Mouse (Mus musculus) lung, postnatal 0 days (tissue): ENCODE results near the gene Klf9. TPM values are rescaled to one million over a fixed set of nuclear protein-coding genes. Genes with fewer than 3 reads are reported as not detected.
"Not testable (repeated sequence)": the region's sequence is repeated elsewhere in the genome, so short reads cannot be mapped to it uniquely, and the experiment has no call there.

Experiments
- ATAC-seq: fragments of 200-750 bp; cut with Nextera tagmentation; 2 replicates; pipeline ENCODE4 v1.8.0; 2017; ENCODE audit warnings: moderate library complexity
- DNase-seq: peaks from one replicate; pipeline ENCODE4 v3.0.0-alpha.2; 2016; ENCODE audit warnings: low spot score
- H3K27ac ChIP-seq: fragments of 300-500 bp; sonication (generic); 2 replicates; pipeline ENCODE4 v1.5.1; 2014; ENCODE audit warnings: antibody characterized with exemption, mild to moderate bottlenecking, low read length, mixed read lengths
- H3K27me3 ChIP-seq: fragments of 300-500 bp; sonication (generic); replicated peaks from 2 replicates; pipeline ENCODE4 v1.6.1; 2014; ENCODE audit warnings: low read length, mixed read lengths; ENCODE audit not compliant: insufficient read depth
- H3K36me3 ChIP-seq: fragments of 300-500 bp; sonication (generic); 2 replicates; pipeline ENCODE4 v1.6.1; 2014; ENCODE audit warnings: low read length, mixed read lengths; ENCODE audit not compliant: insufficient read depth
- H3K4me1 ChIP-seq: fragments of 300-500 bp; sonication (generic); 2 replicates; pipeline ENCODE4 v1.6.1; 2014; ENCODE audit warnings: antibody characterized with exemption, low read depth, low read length, mixed read lengths; ENCODE audit not compliant: insufficient read depth
- H3K4me2 ChIP-seq: fragments of 300-500 bp; sonication (generic); replicated peaks from 2 replicates; pipeline ENCODE4 v1.6.1; 2014; ENCODE audit warnings: low read depth, mild to moderate bottlenecking, low read length, moderate library complexity, mixed read lengths
- H3K4me3 ChIP-seq: fragments of 300-500 bp; sonication (generic); 2 replicates; pipeline ENCODE4 v1.5.1; 2014; ENCODE audit warnings: low read depth, low read length
- H3K9ac ChIP-seq: fragments of 300-500 bp; sonication (generic); replicated peaks from 2 replicates; pipeline ENCODE4 v1.6.1; 2014; ENCODE audit warnings: low read depth, mild to moderate bottlenecking
- H3K9me3 ChIP-seq: fragments of 300-500 bp; sonication (generic); 2 replicates; pipeline ENCODE4 v1.6.1; 2016; ENCODE audit warnings: low read length, mixed read lengths
- CTCF ChIP-seq: IDR thresholded peaks from 2 replicates; pipeline ENCODE4 v1.5.1; 2016; ENCODE audit warnings: antibody characterized with exemption, mild to moderate bottlenecking
- EP300 ChIP-seq: IDR thresholded peaks from 2 replicates; pipeline ENCODE4 v1.6.1; 2016; ENCODE audit warnings: antibody characterized with exemption, mild to moderate bottlenecking, control low read depth
- WGBS: fragments of 180-500 bp; shearing (Covaris S2); extraction: QIAGEN DNeasy Blood & Tissue Kit; methylation state at CpG from one replicate; pipeline ENCODE4 v1.1.7; 2014; 5-methylcytosine and 5-hydroxymethylcytosine counted together
- polyA plus RNA-seq: library from polyadenylated mRNA; unstranded; fragments of >200 nt; fragmentation: Nextera tagmentation; extraction: Ambion mirVana; gene quantifications from 2 replicates; pipeline ENCODE4 v1.2.1, GENCODE M21; 2015

Gene Klf9
- polyA plus RNA-seq, 1 experiment from 2014 or later, result 46.2 TPM

DNA sequence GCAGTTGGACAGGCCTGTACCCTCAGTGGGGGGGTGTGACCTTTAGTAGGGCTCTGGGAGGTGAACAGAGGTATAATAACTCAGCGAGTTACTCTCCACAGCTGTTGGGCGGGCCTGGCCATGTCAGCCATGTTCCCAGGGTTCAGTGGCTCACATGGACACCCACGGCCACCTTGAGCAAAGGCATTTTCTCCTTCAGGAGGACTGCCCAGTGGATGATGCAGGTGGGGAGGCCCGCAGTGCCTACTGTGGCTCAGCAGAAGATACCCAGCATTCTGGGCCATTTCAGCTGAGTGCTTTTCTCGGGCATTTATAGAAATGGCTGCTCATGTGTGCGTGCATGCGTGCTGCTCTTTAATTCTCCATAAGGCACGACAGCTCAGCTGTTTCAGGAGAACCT lies 2.5 kb downstream of the Klf9 start:
- WGBS, result 58% methylated on average over 8 of the region's 8 CpGs
- TF ChIP-seq EP300 (no peak), CTCF (no peak)
- H3K4me2 ChIP-seq, result peak overlapping the region; percentile 87
- peak overlapping the region; percentile 97 for H3K4me3 ChIP-seq
- DNase-seq, result no peak
- peak overlapping the region; percentile 100 for H3K9ac ChIP-seq
- no peaks in the 10 kb centered on the region for H3K27me3 ChIP-seq
- H3K36me3 ChIP-seq, result peaks cover 3% of the 10 kb centered on the region; the same call in 1 of the 2 replicates
- peaks cover 21% of the 10 kb centered on the region; the same call in 1 of the 2 replicates for H3K4me1 ChIP-seq
- ATAC-seq, result no peak
- peak overlapping the region; percentile 100 for H3K27ac ChIP-seq
- H3K9me3 ChIP-seq, result no peaks in the 10 kb centered on the region

DNA sequence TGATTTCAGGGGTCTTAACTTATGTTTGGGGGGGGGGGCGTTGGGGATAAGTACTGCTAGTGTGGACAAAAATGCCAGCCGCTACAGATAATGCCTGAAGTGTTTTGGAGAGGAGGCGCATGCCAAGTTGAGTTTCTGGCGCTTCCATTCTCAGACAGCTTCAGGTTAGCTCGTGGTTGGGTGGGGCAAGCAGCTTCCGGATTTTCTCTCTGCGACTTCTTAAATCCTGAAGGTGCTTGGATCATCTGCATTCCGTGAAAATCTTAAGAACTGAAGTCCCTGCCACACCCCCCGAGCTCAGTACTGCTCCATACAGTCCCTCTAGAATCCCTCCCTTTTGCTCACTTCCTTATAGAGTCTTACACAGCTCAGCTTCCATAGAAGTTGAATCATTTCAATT lies 3.0 kb downstream of the Klf9 start:
- peak overlapping the region; percentile 100 for H3K9ac ChIP-seq
- H3K4me2 ChIP-seq, result peak overlapping the region; percentile 87
- peak overlapping the region; percentile 97 for H3K4me3 ChIP-seq

DNA sequence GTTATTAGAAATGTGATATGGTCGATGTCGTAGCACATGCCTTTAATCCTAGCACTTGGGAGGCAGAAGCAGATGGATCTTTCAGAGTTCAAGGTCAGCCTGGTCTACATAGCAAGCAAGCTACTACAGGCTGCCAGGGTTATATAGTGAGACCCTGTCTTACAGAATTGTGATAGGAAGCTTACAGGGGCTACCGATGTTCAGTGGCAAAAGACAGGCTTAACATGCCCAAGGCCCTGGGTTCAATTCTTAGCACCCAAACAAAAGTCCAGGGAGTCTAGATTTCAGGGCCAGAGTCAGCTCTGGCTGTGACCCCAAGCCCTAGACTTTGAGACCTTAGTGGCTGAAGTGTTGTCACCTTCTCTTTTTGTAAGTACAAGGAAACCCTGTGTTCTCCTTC lies 4.1 kb downstream of the Klf9 start:
- ATAC-seq (no peak), DNase-seq (no peak)
- TF ChIP-seq CTCF (no peak), EP300 (no peak)
- peak overlapping the region; percentile 97 for H3K4me3 ChIP-seq
- H3K36me3 ChIP-seq, result peaks cover 3% of the 10 kb centered on the region; the same call in 1 of the 2 replicates
- H3K9me3 ChIP-seq, result no peaks in the 10 kb centered on the region
- no peak overlapping the region for H3K27ac ChIP-seq
- peak overlapping the region; percentile 9; the same call in 1 of the 2 replicates for H3K9ac ChIP-seq
- peak overlapping the region; percentile 87 for H3K4me2 ChIP-seq
- peaks cover 32% of the 10 kb centered on the region; the same call in 1 of the 2 replicates for H3K4me1 ChIP-seq
- 66% methylated on average over 3 of the region's 3 CpGs for WGBS
- H3K27me3 ChIP-seq, result no peaks in the 10 kb centered on the region

More for the DNA sequence above, 3.0 kb downstream of the Klf9 start:
- Histone ChIP-seq H3K27me3 (no peaks in the 10 kb centered on the region), H3K36me3 (peaks cover 3% of the 10 kb centered on the region; the same call in 1 of the 2 replicates), H3K9me3 (no peaks in the 10 kb centered on the region), H3K27ac (peak overlapping the region; percentile 100; the same call in 1 of the 2 replicates), H3K4me1 (peaks cover 24% of the 10 kb centered on the region; the same call in 1 of the 2 replicates)
- 22% methylated on average over 9 of the region's 9 CpGs for WGBS
- no peak for ATAC-seq
- TF ChIP-seq EP300 (peak; percentile 27; the same call in 1 of the 2 replicates), CTCF (no peak)
- DNase-seq, result peak; percentile 74

DNA sequence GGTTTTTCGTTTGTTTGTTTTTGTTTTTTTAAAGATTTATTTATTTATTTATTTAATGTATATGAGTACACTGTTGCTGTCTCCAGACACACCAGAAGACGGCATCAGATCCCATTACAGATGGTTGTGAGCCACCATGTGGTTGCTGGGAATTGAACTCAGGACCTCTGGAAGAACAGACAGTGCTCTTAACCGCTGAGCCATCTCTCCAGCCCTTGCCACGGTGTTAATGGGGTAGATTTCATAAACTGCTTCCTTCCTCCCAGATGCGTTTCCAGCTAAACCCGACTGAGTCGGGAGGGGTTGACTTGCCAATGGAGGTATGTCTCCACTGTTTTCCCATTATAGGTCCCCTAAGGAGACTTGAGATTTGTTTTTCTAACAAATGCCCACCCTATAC lies 4.5 kb downstream of the Klf9 start:
- ATAC-seq, H3K9ac ChIP-seq, DNase-seq, H3K27me3 ChIP-seq, H3K27ac ChIP-seq, H3K36me3 ChIP-seq, H3K9me3 ChIP-seq: not testable (repeated sequence)
- Histone ChIP-seq H3K4me1 (peaks cover 34% of the 10 kb centered on the region; the same call in 1 of the 2 replicates), H3K4me2 (peak overlapping the region; percentile 87; the same call in 1 of the 2 replicates), H3K4me3 (peak overlapping the region; percentile 97; the same call in 1 of the 2 replicates)
- WGBS, result 85% methylated on average over 7 of the region's 7 CpGs

DNA sequence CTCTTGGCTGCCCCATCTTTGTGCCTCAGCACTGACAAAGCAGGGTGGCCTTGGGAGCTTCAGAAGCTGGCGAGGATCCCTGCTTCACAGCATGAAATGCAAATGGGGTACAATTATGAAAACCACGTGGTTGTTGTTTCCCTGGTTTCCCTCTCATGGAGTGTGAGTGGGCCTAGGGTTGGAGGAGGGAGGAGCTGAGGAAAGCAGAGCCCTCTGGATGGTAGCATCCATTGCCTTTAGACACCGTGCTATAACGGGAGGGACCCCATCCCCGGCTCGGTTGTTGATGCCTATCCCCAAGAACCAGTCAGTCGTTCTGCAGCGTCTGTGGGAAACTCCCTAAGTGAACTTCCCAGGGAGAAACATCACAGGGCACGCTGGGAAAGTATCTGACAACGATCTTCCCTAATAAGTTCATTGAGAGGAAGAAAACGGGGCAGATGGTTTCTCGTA lies 5.4 kb downstream of the Klf9 start:
- Histone ChIP-seq H3K9me3 (no peaks in the 10 kb centered on the region), H3K36me3 (peaks cover 3% of the 10 kb centered on the region; the same call in 1 of the 2 replicates), H3K4me3 (0 out of 2 replicates have a peak overlapping the region, but pooled peaks have one; percentile 5), H3K9ac (no peak overlapping the region), H3K27ac (no peak overlapping the region), H3K27me3 (no peaks in the 10 kb centered on the region), H3K4me1 (peaks cover 40% of the 10 kb centered on the region), H3K4me2 (peak overlapping the region; percentile 20)
- DNase-seq, result no peak
- TF ChIP-seq CTCF, result no peak
- no peak for TF ChIP-seq EP300
- 72% methylated on average over 12 of the region's 12 CpGs for WGBS
- ATAC-seq, result no peak

DNA sequence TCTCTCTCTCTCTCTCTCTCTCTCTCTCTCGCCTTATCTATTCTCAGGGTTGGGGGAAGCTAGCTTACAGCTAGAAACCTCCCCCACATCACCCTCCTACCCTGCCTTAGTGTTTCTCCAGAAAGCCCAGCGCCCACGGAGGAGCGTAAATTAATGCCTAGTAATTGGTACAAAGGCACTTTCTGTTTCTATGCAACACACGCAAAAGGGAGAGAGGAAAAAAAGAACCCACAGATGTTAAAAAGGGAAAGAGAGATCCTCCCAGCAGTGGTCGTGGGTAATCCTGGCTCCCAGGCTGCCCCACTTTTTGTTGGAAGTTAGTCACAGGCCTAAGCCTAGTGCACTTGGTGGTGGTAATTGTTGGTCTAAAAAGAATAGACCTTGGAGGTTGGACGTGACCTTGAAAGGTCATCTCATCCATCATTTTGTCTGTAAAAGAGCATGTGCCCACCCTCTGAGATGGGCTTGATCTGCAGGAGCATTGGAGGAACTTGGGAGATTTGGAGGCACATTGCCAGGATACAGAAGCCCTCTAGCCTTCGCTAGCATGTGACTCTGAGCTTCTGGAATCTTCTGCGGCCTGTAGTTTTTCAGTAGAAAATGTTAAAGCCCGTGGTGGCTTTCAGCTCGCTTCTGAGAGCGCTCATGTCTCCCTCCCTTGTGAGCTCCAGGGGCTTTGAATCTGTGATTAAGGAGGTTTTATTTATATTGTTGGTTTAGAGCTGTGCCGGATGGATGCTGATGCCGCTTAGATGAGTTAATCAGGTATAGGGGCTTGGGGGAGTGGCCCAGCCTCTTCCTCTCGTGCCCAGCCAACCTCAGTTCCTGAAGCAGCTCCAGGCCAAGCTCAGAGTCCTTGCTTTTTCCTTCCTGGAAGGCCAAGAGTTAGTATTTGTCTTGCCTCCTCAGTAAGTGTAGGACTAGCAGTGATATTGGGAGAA lies 6.3 kb downstream of the Klf9 start:
- ATAC-seq (no peak), DNase-seq (no peak)
- no peak overlapping the region for H3K27ac ChIP-seq
- H3K4me1 ChIP-seq, result peaks cover 47% of the 10 kb centered on the region
- peaks cover 3% of the 10 kb centered on the region; the same call in 1 of the 2 replicates for H3K36me3 ChIP-seq
- no peak overlapping the region for H3K9ac ChIP-seq
- H3K4me3 ChIP-seq, result 0 out of 2 replicates have a peak overlapping the region, but pooled peaks have one; percentile 2
- no peaks in the 10 kb centered on the region for H3K9me3 ChIP-seq
- 69% methylated on average over 15 of the region's 15 CpGs for WGBS
- H3K27me3 ChIP-seq, result no peaks in the 10 kb centered on the region
- no peak for TF ChIP-seq EP300
- TF ChIP-seq CTCF, result no peak
- H3K4me2 ChIP-seq, result peak overlapping the region; percentile 20; the same call in 1 of the 2 replicates
